Mouse (Mus musculus) left cerebral cortex, postnatal 36 days (tissue): ENCODE measurements around the gene Kbtbd3. TPM values are rescaled to one million over a fixed set of nuclear protein-coding genes. Genes with fewer than 3 reads are reported as not detected.
A peak's percentile ranks its signal among the peaks of the same experiment; 100 is the strongest.

ENCODE experiments used
- DNase-seq, 2 experiments: peaks; one replicate each; pipeline ENCODE4 v3.0.0; 2021 to 2022; ENCODE audit warnings: low spot score in 2 of 2, mixed read lengths in 1 of 2
- intact Hi-C: fragments of 180-260 bp; cut with DNase I; formaldehyde crosslinking; loops from one replicate; pipeline ENCODE4 v1.15.1; 2025
- total RNA-seq, 2 experiments: library from RNA; stranded (reverse); gene quantifications; 2 replicates each; pipeline ENCODE4 v1.2.3; 2021

Kbtbd3 gene
- total RNA-seq: 10 to 100 TPM; 10.5 to 13.5 TPM

- peak; percentile 99 to 100 for DNase-seq
- intact Hi-C loops: loop anchor here (5.0 kb wide), 3 partner anchors 68 to 907 kb away; partner anchors contain the start of genes Cwf19l2, Gucy1a2 and Msantd4
These were observed at the start of gene Kbtbd3, which contains the start of gene Aasdhppt for GRCm38 (mm10) chr9:4309351-4310085. Kbtbd3 (plus strand) TSS chr9:4309833. Aasdhppt (minus strand) TSS chr9:4309471.

GRCm38 (mm10) chr9:4259841-4260745 lies 49.5 kb upstream of the Kbtbd3 start:
- peak in 1 of 2 experiments; percentile 33 for DNase-seq
- intact Hi-C loops: no loop called here

- intact Hi-C loops: no loop called here
These were observed 48.9 kb upstream of the Kbtbd3 start for GRCm38 (mm10) chr9:4260746-4261090.

GRCm38 (mm10) chr9:4266881-4267280 lies 42.8 kb upstream of the Kbtbd3 start:
- DNase-seq: no peak
- intact Hi-C loops: no loop called here

More at GRCm38 (mm10) chr9:4260746-4261090, 48.9 kb upstream of the Kbtbd3 start:
- no peak for DNase-seq

GRCm38 (mm10) chr9:4283850-4284249 lies 25.8 kb upstream of the Kbtbd3 start:
- DNase-seq: no peak

GRCm38 (mm10) chr9:4300466-4300865 lies 9.2 kb upstream of the Kbtbd3 start:
- intact Hi-C loops: no loop called here
- DNase-seq: no peak

More at GRCm38 (mm10) chr9:4283850-4284249, 25.8 kb upstream of the Kbtbd3 start:
- intact Hi-C loops: no loop called here

- no peak for DNase-seq
- intact Hi-C loops: loop anchor here (5.0 kb wide), 3 partner anchors 72 to 903 kb away; partner anchors contain the start of genes Cwf19l2, Gucy1a2 and Msantd4
These were observed 4.8 kb upstream of the Kbtbd3 start for GRCm38 (mm10) chr9:4304867-4305266.

GRCm38 (mm10) chr9:4308628-4309350 lies 844 bp upstream of the Kbtbd3 start:
- intact Hi-C loops: loop anchor here (5.0 kb wide), 3 partner anchors 69 to 906 kb away; partner anchors contain the start of genes Cwf19l2, Gucy1a2 and Msantd4
- no peak for DNase-seq

GRCm38 (mm10) chr9:4310706-4311105 lies 1.1 kb downstream of the Kbtbd3 start:
- DNase-seq: no peak
- intact Hi-C loops: no loop called here

GRCm38 (mm10) chr9:4311162-4311561 lies 1.5 kb downstream of the Kbtbd3 start:
- intact Hi-C loops: no loop called here
- DNase-seq: no peak

GRCm38 (mm10) chr9:4313946-4314345 lies 4.3 kb downstream of the Kbtbd3 start:
- intact Hi-C loops: no loop called here
- no peak for DNase-seq

GRCm38 (mm10) chr9:4315746-4316145 lies 6.1 kb downstream of the Kbtbd3 start:
- DNase-seq: no peak
- intact Hi-C loops: no loop called here

GRCm38 (mm10) chr9:4318939-4319721 lies 9.5 kb downstream of the Kbtbd3 start:
- intact Hi-C loops: no loop called here
- DNase-seq: no peak

GRCm38 (mm10) chr9:4353163-4353562 lies 43.5 kb downstream of the Kbtbd3 start:
- no peak for DNase-seq
- intact Hi-C loops: no loop called here

- peak; percentile 98 for DNase-seq
- intact Hi-C loops: loop anchor here (5.0 kb wide), 1 partner anchor 69 kb away; the partner anchor contains the start of genes Aasdhppt and Kbtbd3
These were observed 66.4 kb downstream of the Kbtbd3 start, which contains the start of gene Msantd4 for GRCm38 (mm10) chr9:4375828-4376639. Msantd4 (plus strand) TSS chr9:4376562.

GRCm38 (mm10) chr9:4376640-4377120 lies 67.0 kb downstream of the Kbtbd3 start:
- no peak for DNase-seq
- intact Hi-C loops: loop anchor here (5.0 kb wide), 1 partner anchor 69 kb away; the partner anchor contains the start of genes Aasdhppt and Kbtbd3
